Mouse (Mus musculus) brown adipose tissue, adult 24 weeks (tissue): ENCODE measurements around the gene Rnf114. TPM values are rescaled to one million over a fixed set of nuclear protein-coding genes. Genes with fewer than 3 reads are reported as not detected.

Experiments
- H3K27ac ChIP-seq: fragments of 200-500 bp; replicated peaks from 2 replicates; pipeline ENCODE4 v1.5.1; 2012; ENCODE audit warnings: low read depth, mild to moderate bottlenecking, low read length
- H3K4me1 ChIP-seq: fragments of 200-500 bp; 2 replicates; pipeline ENCODE4 v1.6.1; 2012; ENCODE audit warnings: low read length, mixed read lengths; ENCODE audit not compliant: control insufficient read depth, insufficient read depth, insufficient read length
- H3K4me3 ChIP-seq: fragments of 200-500 bp; 2 replicates; pipeline ENCODE4 v1.5.1; 2012; ENCODE audit warnings: low read depth, mild to moderate bottlenecking, low read length, moderate library complexity; ENCODE audit not compliant: insufficient read depth
- polyA plus RNA-seq: library from polyadenylated mRNA; stranded (reverse); fragments of >200 nt; gene quantifications from 2 replicates; pipeline ENCODE4 v1.2.4, GENCODE M21; 2012; ENCODE audit not compliant: missing spikeins, insufficient read depth, insufficient read length

Rnf114 gene
- polyA plus RNA-seq, 1 experiment, result 24.2 TPM

DNA sequence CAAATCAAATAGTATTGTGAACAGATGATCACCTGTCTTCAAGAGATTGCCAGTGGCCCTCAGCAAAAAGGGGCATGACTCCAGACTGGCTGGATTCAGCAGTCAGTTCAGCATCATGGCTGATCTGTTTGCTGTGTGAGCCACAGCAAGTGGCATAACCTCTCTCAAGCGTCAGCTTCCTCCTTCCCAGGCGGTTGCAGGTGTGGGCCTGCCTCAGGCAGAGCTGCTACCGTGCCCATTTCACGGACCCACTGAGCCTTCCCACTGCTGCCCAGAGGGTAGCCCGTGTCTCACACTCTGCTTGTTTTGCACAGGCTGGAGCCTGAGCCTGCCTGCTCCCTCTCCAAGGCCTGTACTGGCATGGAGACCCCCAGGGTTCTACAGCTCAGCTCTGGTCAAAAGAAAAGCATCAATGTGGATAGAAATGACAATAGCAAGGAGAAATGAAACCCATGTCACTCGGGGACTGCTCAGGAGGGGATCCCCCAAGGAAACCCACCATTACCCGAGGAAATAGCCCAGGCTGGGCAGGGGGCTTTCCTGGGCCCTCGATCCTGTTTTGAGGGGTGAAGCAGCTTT lies 59.0 kb downstream of the Rnf114 start:
- H3K4me3 ChIP-seq, result no peak overlapping the region
- H3K27ac ChIP-seq, result no peak overlapping the region
- peaks cover 6% of the 10 kb centered on the region; the same call in 1 of the 2 replicates for H3K4me1 ChIP-seq

DNA sequence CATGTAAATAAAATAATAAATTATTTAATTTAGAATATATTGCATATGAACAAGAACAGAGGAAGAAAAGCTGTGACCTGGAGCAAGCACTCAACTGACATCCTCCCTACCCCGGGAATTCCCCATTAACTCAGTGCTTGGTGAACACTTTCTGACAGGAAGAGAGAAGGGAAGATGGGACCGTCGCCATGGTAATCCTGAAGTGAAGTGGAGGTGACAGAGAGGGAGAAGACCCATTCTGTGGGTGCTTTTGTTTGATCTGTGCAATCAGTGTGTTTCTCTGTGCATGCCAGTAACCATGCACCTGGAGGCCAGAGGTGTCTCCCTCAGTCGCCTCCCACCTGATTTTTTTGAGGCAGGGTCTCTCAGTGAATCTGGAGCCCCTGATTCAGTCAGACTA lies 59.8 kb downstream of the Rnf114 start:
- Histone ChIP-seq H3K4me1 (no peaks in the 10 kb centered on the region), H3K27ac (no peak overlapping the region), H3K4me3 (no peak overlapping the region)

DNA sequence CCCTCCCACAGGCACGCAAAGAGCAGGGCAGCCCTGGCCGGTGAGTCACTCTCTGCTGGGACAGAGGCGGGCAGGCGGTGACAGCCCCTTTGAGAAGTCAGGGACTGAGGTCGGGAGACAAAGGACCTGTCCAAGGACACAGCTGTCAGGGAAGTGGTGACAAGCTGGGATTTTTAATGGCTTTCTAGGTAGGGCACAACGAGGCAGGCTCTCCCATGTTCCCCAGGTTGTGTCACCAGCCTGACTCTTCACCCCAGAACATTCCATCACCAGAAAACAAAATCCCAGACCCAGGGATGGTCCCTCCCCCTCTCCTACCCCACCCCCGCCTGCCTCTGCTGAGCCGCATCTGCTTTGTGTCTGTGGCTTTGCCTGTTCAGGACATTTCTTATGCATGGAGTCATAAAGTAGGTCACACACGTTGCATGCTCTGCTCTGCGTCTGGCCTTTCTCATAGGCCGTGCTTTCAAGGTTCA lies 60.5 kb downstream of the Rnf114 start:
- Histone ChIP-seq H3K4me3 (no peak overlapping the region), H3K27ac (no peak overlapping the region), H3K4me1 (no peaks in the 10 kb centered on the region)

DNA sequence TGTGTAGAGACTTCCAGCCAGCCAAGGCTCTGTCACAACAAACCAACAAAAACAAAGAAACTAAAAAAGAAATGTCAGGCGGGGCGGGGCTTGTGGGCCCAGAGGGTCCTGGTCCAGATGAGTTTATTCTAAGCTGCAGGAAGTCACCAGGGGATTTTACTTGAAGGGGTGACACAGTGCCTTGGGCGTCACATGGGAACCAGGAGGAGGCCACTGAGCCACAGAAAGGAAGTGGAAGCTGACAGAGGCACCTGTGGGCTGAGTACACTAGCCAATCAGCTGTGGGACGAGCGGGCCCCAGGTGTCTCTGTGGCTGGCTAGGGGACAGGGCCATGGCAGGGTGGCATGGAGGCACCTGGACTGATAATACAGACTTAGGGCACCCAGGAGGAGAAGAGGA lies 63.3 kb downstream of the Rnf114 start:
- Histone ChIP-seq H3K27ac (no peak overlapping the region), H3K4me3 (no peak overlapping the region), H3K4me1 (no peaks in the 10 kb centered on the region)

DNA sequence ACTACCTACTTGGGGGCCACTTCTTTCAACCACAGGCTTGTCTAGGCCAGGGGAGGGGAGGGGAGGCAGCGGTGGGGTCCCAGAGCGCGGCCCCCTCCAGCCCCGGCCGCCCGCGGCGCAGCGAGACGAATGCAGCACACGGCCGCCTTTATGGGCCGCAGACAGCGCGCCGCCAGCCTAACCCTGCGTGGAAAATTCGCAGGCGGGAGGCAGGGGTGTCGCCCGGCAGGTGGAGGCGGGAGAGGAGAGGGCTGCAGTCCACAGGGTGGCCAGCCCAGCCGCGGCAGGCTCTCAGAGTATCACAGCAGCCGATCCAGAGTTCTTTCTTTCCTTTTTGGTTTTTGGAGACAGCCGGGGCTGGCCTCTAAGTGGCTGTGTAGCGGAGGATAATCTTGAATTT lies 67.0 kb downstream of the Rnf114 start:
- H3K27ac ChIP-seq, result no peak overlapping the region
- H3K4me1 ChIP-seq, result no peaks in the 10 kb centered on the region
- H3K4me3 ChIP-seq, result no peak overlapping the region

DNA sequence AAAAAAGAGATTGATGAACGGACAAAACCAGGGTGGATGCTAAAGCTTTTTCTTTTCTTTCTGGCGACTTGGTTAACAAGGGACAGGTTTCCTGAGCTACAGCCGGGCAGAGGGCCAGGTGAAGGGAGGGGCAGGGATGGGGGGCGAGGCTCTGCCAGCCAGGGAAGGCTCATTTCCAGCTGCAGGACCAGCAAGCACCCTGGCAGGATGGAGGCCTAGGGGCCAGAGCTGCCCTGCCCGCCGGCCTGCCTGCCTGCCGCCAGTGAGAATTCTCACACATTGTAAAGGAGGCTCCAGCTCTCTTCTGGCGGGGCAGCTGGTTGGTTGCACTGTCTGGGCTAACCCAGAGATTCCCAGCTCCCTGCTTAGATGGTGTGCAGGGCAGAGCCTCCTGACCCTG lies 69.7 kb downstream of the Rnf114 start:
- no peak overlapping the region for H3K27ac ChIP-seq
- H3K4me1 ChIP-seq, result no peaks in the 10 kb centered on the region; the same call in 1 of the 2 replicates
- H3K4me3 ChIP-seq, result no peak overlapping the region

DNA sequence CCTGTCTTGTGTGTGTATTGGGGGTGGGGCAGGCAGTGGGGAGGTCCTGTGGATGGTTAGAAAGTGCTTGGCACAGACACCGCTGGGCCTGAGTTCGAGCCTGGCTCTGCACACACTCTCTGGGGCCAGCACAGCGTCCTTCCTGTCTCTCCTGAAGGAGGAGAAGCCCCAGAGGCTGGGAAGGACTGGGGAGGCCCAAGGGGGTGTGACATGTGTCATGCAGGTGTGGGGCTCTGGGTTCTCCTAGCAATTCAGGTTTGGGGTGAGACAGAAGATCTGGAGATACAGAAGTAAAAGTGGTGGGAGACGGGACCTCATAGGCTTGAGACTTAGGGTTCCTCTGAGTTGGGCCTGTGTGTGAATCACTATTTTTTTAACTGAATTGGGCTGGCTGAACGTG lies 70.6 kb downstream of the Rnf114 start:
- H3K4me3 ChIP-seq, result no peak overlapping the region
- H3K4me1 ChIP-seq, result peaks cover 7% of the 10 kb centered on the region; the same call in 1 of the 2 replicates
- no peak overlapping the region for H3K27ac ChIP-seq

DNA sequence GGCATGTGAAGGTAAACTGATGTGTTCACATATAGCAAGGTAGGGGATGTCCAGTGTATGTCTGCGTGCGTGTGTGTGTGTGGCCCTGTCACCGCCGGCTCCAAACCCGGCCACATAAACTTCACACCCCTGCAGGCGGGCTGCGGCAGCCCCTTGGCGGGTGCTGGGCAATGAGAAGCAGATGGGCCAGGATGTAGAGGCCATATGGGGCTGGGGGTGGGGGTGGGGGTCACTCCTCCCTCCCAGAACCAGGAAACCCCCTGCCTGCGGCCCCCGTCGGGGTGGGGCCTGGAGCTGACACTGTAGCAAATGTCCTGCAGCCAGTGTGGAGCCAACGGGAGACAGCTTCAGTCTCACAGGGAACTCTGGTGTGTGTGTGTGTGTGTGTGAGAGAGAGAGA lies 71.3 kb downstream of the Rnf114 start:
- no peak overlapping the region for H3K4me3 ChIP-seq
- H3K27ac ChIP-seq, result no peak overlapping the region
- H3K4me1 ChIP-seq, result peaks cover 8% of the 10 kb centered on the region; the same call in 1 of the 2 replicates

DNA sequence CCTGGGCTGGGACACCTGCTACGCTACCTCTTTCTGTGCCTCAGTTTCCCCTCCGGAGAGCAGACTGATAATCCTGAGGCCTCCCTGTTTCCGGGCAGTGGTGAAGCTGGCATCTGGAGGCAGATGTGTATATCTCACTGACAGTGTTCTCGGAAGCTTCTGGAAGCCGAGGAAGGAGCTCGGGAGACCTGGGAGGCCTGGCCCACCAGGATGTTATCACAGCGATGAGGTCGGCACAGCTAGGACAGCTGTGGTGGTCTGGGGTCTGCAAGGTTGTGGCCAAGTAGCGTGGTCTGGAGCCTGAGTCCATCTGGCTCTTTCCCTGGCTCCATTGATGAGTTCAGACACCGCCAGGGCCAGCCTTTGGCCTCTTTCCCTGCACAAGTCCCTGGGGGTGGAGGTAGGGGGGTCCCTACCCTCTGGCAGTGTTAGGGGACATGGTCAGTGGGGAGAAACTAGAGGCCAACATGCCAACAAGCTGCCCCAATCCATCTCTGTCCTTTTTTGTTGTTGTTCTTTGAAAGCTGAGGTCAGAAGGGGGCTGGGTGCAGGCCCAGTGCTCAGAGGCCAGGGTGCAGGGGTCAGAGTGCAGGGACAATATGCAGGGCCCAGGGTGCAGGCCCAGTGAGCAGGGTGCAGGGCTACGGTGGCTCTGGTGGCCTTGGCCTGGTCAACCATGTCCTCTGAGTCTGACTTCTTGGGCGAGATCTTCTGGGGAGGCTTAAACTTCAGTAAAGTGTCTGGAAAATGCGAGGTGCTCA lies 72.3 kb downstream of the Rnf114 start:
- H3K4me1 ChIP-seq, result peaks cover 8% of the 10 kb centered on the region; the same call in 1 of the 2 replicates
- no peak overlapping the region for H3K4me3 ChIP-seq
- H3K27ac ChIP-seq, result no peak overlapping the region

DNA sequence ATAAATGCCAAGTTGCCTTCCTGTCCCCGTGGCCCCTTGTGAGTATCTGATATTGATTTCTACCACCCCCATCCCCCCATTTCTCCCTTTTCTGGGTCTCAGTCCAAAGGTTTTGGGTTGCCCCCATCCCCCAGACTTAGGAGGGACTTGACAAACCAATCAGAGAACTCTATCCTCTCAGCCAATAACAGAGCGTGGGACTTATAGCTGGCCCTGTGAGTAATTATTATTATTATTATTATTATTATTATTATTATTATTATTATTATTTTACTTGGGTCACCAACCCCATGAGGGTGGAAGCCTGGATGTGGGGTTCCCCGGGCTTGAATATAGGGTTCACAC lies 72.8 kb downstream of the Rnf114 start:
- peaks cover 10% of the 10 kb centered on the region; the same call in 1 of the 2 replicates for H3K4me1 ChIP-seq
- no peak overlapping the region for H3K27ac ChIP-seq
- 0 out of 2 replicates have a peak overlapping the region, but pooled peaks have one; percentile 38 for H3K4me3 ChIP-seq

DNA sequence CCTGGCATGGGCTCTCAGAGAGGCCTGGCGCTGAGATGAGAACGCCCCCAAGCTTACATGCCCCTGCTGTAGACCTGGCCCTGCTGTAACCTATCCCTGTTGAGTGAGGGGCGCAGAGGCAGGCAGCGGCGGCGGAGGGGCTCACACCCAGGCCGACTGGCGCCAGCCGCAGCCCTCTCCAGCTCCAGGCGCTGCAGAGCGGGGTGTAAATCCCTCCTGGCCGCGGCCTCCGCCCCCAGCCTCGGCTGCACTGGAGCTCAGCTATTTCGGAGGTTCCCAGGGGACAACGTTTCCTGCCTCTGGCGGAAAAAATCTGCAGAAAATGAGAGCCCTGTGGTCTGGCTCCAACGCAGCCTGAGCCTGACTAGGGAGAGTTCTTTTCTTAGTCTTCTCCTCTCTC lies 73.2 kb downstream of the Rnf114 start:
- peak overlapping the region; percentile 56 for H3K27ac ChIP-seq
- H3K4me1 ChIP-seq, result peaks cover 14% of the 10 kb centered on the region
- H3K4me3 ChIP-seq, result peak overlapping the region; percentile 38

Other genes with a start within 250 kb of the Rnf114 start
- 3.8 and 6.7 TPM in 2 replicates for gene B4galt5, start 143.5 kb upstream of the Rnf114 start, polyA plus RNA-seq
- 9.0 and 13.5 TPM in 2 replicates for gene Slc9a8, start 70.9 kb upstream of the Rnf114 start, polyA plus RNA-seq
- gene Spata2, start 242 bp downstream of the Rnf114 start, polyA plus RNA-seq, result 10.3 and 11.5 TPM in 2 replicates
- 1.6 TPM in 1 of 2 replicates, not detected in the other for gene Snai1, start 45.5 kb downstream of the Rnf114 start, polyA plus RNA-seq
- gene Ube2v1, start 139.4 kb downstream of the Rnf114 start, polyA plus RNA-seq, result 113 and 141 TPM in 2 replicates
- 1.3 TPM in 1 of 2 replicates, not detected in the other for gene Gm20431, start 168.9 kb downstream of the Rnf114 start, polyA plus RNA-seq
- 226 and 227 TPM in 2 replicates for gene Cebpb, start 196.3 kb downstream of the Rnf114 start, polyA plus RNA-seq
- gene Tmem189, start 197.2 kb downstream of the Rnf114 start, polyA plus RNA-seq, result 12.7 and 19.3 TPM in 2 replicates